Mouse (Mus musculus) heart, embryonic 12.5 days (tissue): Measurements from ENCODE around the gene Fam78b. TPM values are rescaled to one million over a fixed set of nuclear protein-coding genes. Genes with fewer than 3 reads are reported as not detected.
A peak's percentile ranks its signal among the peaks of the same experiment; 100 is the strongest.

Source experiments
- ATAC-seq: fragments of 200-750 bp; cut with Nextera tagmentation; 2 replicates; pipeline ENCODE4 v1.8.0; 2017; ENCODE audit warnings: moderate TSS enrichment, moderate library complexity; ENCODE audit not compliant: insufficient number of reproducible peaks, low FRiP score
- H3K27ac ChIP-seq: fragments of 300-500 bp; sonication (generic); 2 replicates; pipeline ENCODE4 v1.5.1; 2016; ENCODE audit warnings: mild to moderate bottlenecking, moderate library complexity; ENCODE audit not compliant: poor library complexity, severe bottlenecking
- H3K27me3 ChIP-seq: fragments of 300-500 bp; sonication (generic); replicated peaks from 2 replicates; pipeline ENCODE4 v1.6.1; 2016; ENCODE audit warnings: mild to moderate bottlenecking, moderate library complexity
- H3K36me3 ChIP-seq: fragments of 300-500 bp; sonication (generic); 2 replicates; pipeline ENCODE4 v1.6.1; 2016; ENCODE audit warnings: mild to moderate bottlenecking, moderate library complexity
- H3K4me1 ChIP-seq: fragments of 300-500 bp; sonication (generic); replicated peaks from 2 replicates; pipeline ENCODE4 v1.6.1; 2016; ENCODE audit warnings: mild to moderate bottlenecking
- H3K4me2 ChIP-seq: fragments of 300-500 bp; sonication (generic); 2 replicates; pipeline ENCODE4 v1.6.1; 2016; ENCODE audit warnings: mild to moderate bottlenecking, moderate library complexity
- H3K4me3 ChIP-seq: fragments of 300-500 bp; sonication (generic); 2 replicates; pipeline ENCODE4 v1.5.1; 2016; ENCODE audit warnings: mild to moderate bottlenecking
- H3K9ac ChIP-seq: fragments of 300-500 bp; sonication (generic); 2 replicates; pipeline ENCODE4 v1.6.1; 2016; ENCODE audit warnings: mild to moderate bottlenecking, moderate library complexity
- H3K9me3 ChIP-seq: fragments of 300-500 bp; sonication (generic); replicated peaks from 2 replicates; pipeline ENCODE4 v1.6.1; 2016; ENCODE audit warnings: mild to moderate bottlenecking, moderate library complexity
- WGBS: fragments of 180-500 bp; shearing (Covaris S2); methylation state at CpG from one replicate; pipeline ENCODE4 v1.1.7; 2016; 5-methylcytosine and 5-hydroxymethylcytosine counted together
- polyA plus RNA-seq: library from polyadenylated mRNA; unstranded; fragments of >200 nt; fragmentation: Nextera tagmentation; extraction: Ambion mirVana; gene quantifications from 2 replicates; pipeline ENCODE4 v1.2.1, GENCODE M21; 2016

Gene Fam78b
- polyA plus RNA-seq: 0.91 and 1.0 TPM in 2 replicates

GRCm38 (mm10) chr1:167001174-167001843 lies at the start of gene Fam78b:
Fam78b (plus strand) TSS chr1:167001417.
- Histone ChIP-seq H3K4me3 (peak within 1 kb of the TSS; percentile 90), H3K4me1 (peaks cover 9% of the 10 kb centered on the region), H3K27ac (no peak within 1 kb of the TSS), H3K9me3 (no peaks in the 10 kb centered on the region), H3K36me3 (no peaks in the 10 kb centered on the region), H3K9ac (peak within 1 kb of the TSS; percentile 90), H3K4me2 (peak within 1 kb of the TSS; percentile 94), H3K27me3 (peaks cover 37% of the 10 kb centered on the region)
- under 1% methylated on average over 64 of the region's 85 CpGs for WGBS
- ATAC-seq: peak; percentile 22; the same call in 1 of the 2 replicates

- 30% methylated on average over 10 of the region's 10 CpGs for WGBS
- H3K9ac ChIP-seq: no peak overlapping the region
- no peak for ATAC-seq
Observed at GRCm38 (mm10) chr1:166964508-166964907, 36.7 kb upstream of the Fam78b start.

GRCm38 (mm10) chr1:166968271-166968670 lies 32.9 kb upstream of the Fam78b start:
- no peaks in the 10 kb centered on the region for H3K36me3 ChIP-seq
- H3K4me3 ChIP-seq: no peak overlapping the region
- H3K9ac ChIP-seq: no peak overlapping the region
- no peaks in the 10 kb centered on the region for H3K9me3 ChIP-seq
- no peak overlapping the region for H3K4me2 ChIP-seq
- WGBS: 56% methylated on average over 5 of the region's 5 CpGs
- H3K27ac ChIP-seq: no peak overlapping the region
- no peaks in the 10 kb centered on the region for H3K4me1 ChIP-seq
- H3K27me3 ChIP-seq: no peaks in the 10 kb centered on the region
- no peak for ATAC-seq

More at GRCm38 (mm10) chr1:166964508-166964907, 36.7 kb upstream of the Fam78b start:
- Histone ChIP-seq H3K27me3 (no peaks in the 10 kb centered on the region), H3K4me1 (no peaks in the 10 kb centered on the region), H3K27ac (no peak overlapping the region), H3K9me3 (no peaks in the 10 kb centered on the region), H3K4me2 (no peak overlapping the region), H3K36me3 (no peaks in the 10 kb centered on the region), H3K4me3 (no peak overlapping the region)

GRCm38 (mm10) chr1:166973731-166974130 lies 27.5 kb upstream of the Fam78b start:
- Histone ChIP-seq H3K4me2 (no peak overlapping the region), H3K27ac (no peak overlapping the region), H3K4me1 (no peaks in the 10 kb centered on the region), H3K36me3 (no peaks in the 10 kb centered on the region), H3K27me3 (no peaks in the 10 kb centered on the region), H3K9me3 (no peaks in the 10 kb centered on the region), H3K4me3 (no peak overlapping the region), H3K9ac (no peak overlapping the region)
- ATAC-seq: no peak
- 81% methylated on average over 3 of the region's 3 CpGs for WGBS

GRCm38 (mm10) chr1:166978611-166979010 lies 22.6 kb upstream of the Fam78b start:
- H3K4me3 ChIP-seq: no peak overlapping the region
- no peak overlapping the region for H3K27ac ChIP-seq
- H3K9me3 ChIP-seq: no peaks in the 10 kb centered on the region; the same call in 1 of the 2 replicates
- 58% methylated on average over 5 of the region's 5 CpGs for WGBS
- no peaks in the 10 kb centered on the region for H3K27me3 ChIP-seq
- no peaks in the 10 kb centered on the region for H3K4me1 ChIP-seq
- no peaks in the 10 kb centered on the region for H3K36me3 ChIP-seq
- no peak for ATAC-seq
- no peak overlapping the region for H3K9ac ChIP-seq
- H3K4me2 ChIP-seq: no peak overlapping the region

GRCm38 (mm10) chr1:166994266-166994665 lies 7.0 kb upstream of the Fam78b start:
- no peak for ATAC-seq
- Histone ChIP-seq H3K4me3 (no peak overlapping the region), H3K9ac (no peak overlapping the region), H3K4me1 (no peaks in the 10 kb centered on the region), H3K4me2 (no peak overlapping the region), H3K27ac (no peak overlapping the region), H3K27me3 (peaks cover 4% of the 10 kb centered on the region; the same call in 1 of the 2 replicates), H3K36me3 (no peaks in the 10 kb centered on the region), H3K9me3 (no peaks in the 10 kb centered on the region)
- 78% methylated on average over 5 of the region's 5 CpGs for WGBS

- Histone ChIP-seq H3K9me3 (no peaks in the 10 kb centered on the region), H3K4me3 (no peak overlapping the region), H3K27ac (no peak overlapping the region), H3K4me2 (no peak overlapping the region), H3K4me1 (no peaks in the 10 kb centered on the region), H3K9ac (no peak overlapping the region), H3K36me3 (no peaks in the 10 kb centered on the region), H3K27me3 (peaks cover 13% of the 10 kb centered on the region)
- ATAC-seq: no peak
- 52% methylated on average over 8 of the region's 8 CpGs for WGBS
Observed at GRCm38 (mm10) chr1:166996250-166996649, 5.0 kb upstream of the Fam78b start.

GRCm38 (mm10) chr1:166996811-166997210 lies 4.4 kb upstream of the Fam78b start:
- Histone ChIP-seq H3K27me3 (peaks cover 19% of the 10 kb centered on the region), H3K4me3 (no peak overlapping the region), H3K4me1 (peaks cover 4% of the 10 kb centered on the region), H3K9me3 (no peaks in the 10 kb centered on the region), H3K27ac (0 out of 2 replicates have a peak overlapping the region, but pooled peaks have one; percentile 12), H3K4me2 (no peak overlapping the region), H3K9ac (no peak overlapping the region), H3K36me3 (no peaks in the 10 kb centered on the region)
- 48% methylated on average over 7 of the region's 7 CpGs for WGBS
- no peak for ATAC-seq

GRCm38 (mm10) chr1:167000529-167001173 lies 566 bp upstream of the Fam78b start:
- Histone ChIP-seq H3K27ac (no peak overlapping the region), H3K9ac (peak overlapping the region; percentile 90), H3K9me3 (no peaks in the 10 kb centered on the region), H3K27me3 (peaks cover 37% of the 10 kb centered on the region), H3K4me1 (peaks cover 9% of the 10 kb centered on the region), H3K4me2 (peak overlapping the region; percentile 94), H3K4me3 (peak overlapping the region; percentile 90), H3K36me3 (no peaks in the 10 kb centered on the region)
- ATAC-seq: peak; percentile 82
- 1% methylated on average over 58 of the region's 76 CpGs for WGBS

GRCm38 (mm10) chr1:167001844-167002485 lies 748 bp downstream of the Fam78b start:
- Histone ChIP-seq H3K27ac (no peak overlapping the region), H3K36me3 (no peaks in the 10 kb centered on the region)
- 1% methylated on average over 30 of the region's 30 CpGs for WGBS

GRCm38 (mm10) chr1:167002486-167002850 lies 1.3 kb downstream of the Fam78b start:
- 1% methylated on average over 19 of the region's 19 CpGs for WGBS
- no peak for ATAC-seq

More at GRCm38 (mm10) chr1:167001844-167002485, 748 bp downstream of the Fam78b start:
- ATAC-seq: no peak
- Histone ChIP-seq H3K27me3 (peaks cover 37% of the 10 kb centered on the region), H3K9ac (peak overlapping the region; percentile 90; the same call in 1 of the 2 replicates), H3K9me3 (no peaks in the 10 kb centered on the region), H3K4me3 (peak overlapping the region; percentile 90), H3K4me2 (peak overlapping the region; percentile 94), H3K4me1 (peaks cover 9% of the 10 kb centered on the region)

More at GRCm38 (mm10) chr1:167002486-167002850, 1.3 kb downstream of the Fam78b start:
- H3K27me3 ChIP-seq: peaks cover 37% of the 10 kb centered on the region
- H3K36me3 ChIP-seq: no peaks in the 10 kb centered on the region
- H3K27ac ChIP-seq: no peak overlapping the region
- H3K4me3 ChIP-seq: peak overlapping the region; percentile 90
- peaks cover 9% of the 10 kb centered on the region for H3K4me1 ChIP-seq
- H3K9ac ChIP-seq: no peak overlapping the region
- H3K9me3 ChIP-seq: no peaks in the 10 kb centered on the region
- peak overlapping the region; percentile 94 for H3K4me2 ChIP-seq
